Mouse (Mus musculus) ES-E14 (cell line): Measurements from ENCODE around the gene Prkag2. TPM values are rescaled to one million over a fixed set of nuclear protein-coding genes. Genes with fewer than 3 reads are reported as not detected.

Source experiments
- DNase-seq: peaks from one replicate; pipeline ENCODE4 v3.0.0-alpha.2; 2013; ENCODE audit warnings: low read depth, low spot score
- H3K27ac ChIP-seq: 2 replicates; pipeline ENCODE4 v1.5.1; 2012; ENCODE audit warnings: low read depth, mild to moderate bottlenecking, low read length, moderate library complexity, mixed read lengths; ENCODE audit not compliant: poor library complexity, insufficient read depth, severe bottlenecking
- H3K36me3 ChIP-seq: 2 replicates; pipeline ENCODE4 v1.6.1; 2012; ENCODE audit warnings: mild to moderate bottlenecking, low read length, moderate library complexity, mixed read lengths; ENCODE audit not compliant: control insufficient read depth, poor library complexity, insufficient read depth, severe bottlenecking
- H3K4me1 ChIP-seq, 2 experiments: fragments of 150-350 bp in 1 of 2; sonication (generic) in 1 of 2; 2 replicates each; pipeline ENCODE4 v1.6.1; 2012; ENCODE audit warnings: low read length in 2 of 2, mild to moderate bottlenecking in 1 of 2, mixed read lengths in 1 of 2; ENCODE audit not compliant: control insufficient read depth in 2 of 2, insufficient read depth in 2 of 2, poor library complexity in 1 of 2
- H3K4me3 ChIP-seq, 2 experiments: fragments of 150-350 bp in 1 of 2; sonication (generic) in 1 of 2; 2 replicates each; pipeline ENCODE4 v1.5.1; 2012; ENCODE audit warnings: low read length in 2 of 2, low read depth in 1 of 2, mild to moderate bottlenecking in 1 of 2, mixed read lengths in 1 of 2; ENCODE audit not compliant: insufficient read depth in 1 of 2, poor library complexity in 1 of 2, severe bottlenecking in 1 of 2
- H3K9ac ChIP-seq: 2 replicates; pipeline ENCODE4 v1.6.1; 2012; ENCODE audit warnings: low read depth, mild to moderate bottlenecking, low read length, mixed read lengths; ENCODE audit not compliant: poor library complexity, insufficient read depth, severe bottlenecking
- H3K9me3 ChIP-seq: fragments of 150-350 bp; sonication (generic); 2 replicates; pipeline ENCODE4 v1.6.1; 2012; ENCODE audit warnings: low read depth, mild to moderate bottlenecking, low read length; ENCODE audit not compliant: control insufficient read depth, insufficient read depth
- CHD2 ChIP-seq: IDR thresholded peaks from 2 replicates; pipeline ENCODE4 v1.6.1; 2014; ENCODE audit warnings: mild to moderate bottlenecking, low read depth, low read length, inconsistent platforms
- HCFC1 ChIP-seq: IDR thresholded peaks from 2 replicates; pipeline ENCODE4 v1.6.1; 2012; ENCODE audit warnings: low read length, inconsistent platforms, borderline replicate concordance; ENCODE audit not compliant: insufficient read depth
- MAFK ChIP-seq: IDR thresholded peaks from 2 replicates; pipeline ENCODE4 v1.6.1; 2014; ENCODE audit warnings: mild to moderate bottlenecking, low read depth, low read length, inconsistent platforms; ENCODE audit not compliant: insufficient read depth
- ZC3H11A ChIP-seq: IDR thresholded peaks from 2 replicates; pipeline ENCODE4 v1.6.1; 2012; ENCODE audit warnings: low read depth, mild to moderate bottlenecking, inconsistent platforms, low read length, borderline replicate concordance
- ZNF384 ChIP-seq: IDR thresholded peaks from 2 replicates; pipeline ENCODE4 v1.6.1; 2012; ENCODE audit warnings: low read depth, low read length, inconsistent platforms
- in situ Hi-C, 2 experiments: fragments of 600-800 bp; cut with MboI; formaldehyde crosslinking; loops; one replicate each; pipeline ENCODE4 v1.15.1; 2025; ENCODE audit warnings: low sequenced_read_pairs in 2 of 2, inconsistent platforms in 1 of 2; ENCODE audit not compliant: unreplicated experiment in 2 of 2
- total RNA-seq: library from RNA; depleted of rRNA; stranded (reverse); fragments of 300-350 nt; gene quantifications from 2 replicates; pipeline ENCODE4 v1.2.3, GENCODE M21; 2012

Gene Prkag2
- total RNA-seq, 1 experiment, result 10.5 TPM

GRCm38 (mm10) chr5:24919155-24919554 is 181.3 kb downstream of the Prkag2 start:
- Histone ChIP-seq H3K27ac (no peak overlapping the region), H3K4me1 (no peaks in the 10 kb centered on the region; a peak in 1 of 4 replicates), H3K4me3 (no peak overlapping the region), H3K36me3 (no peaks in the 10 kb centered on the region), H3K9me3 (no peaks in the 10 kb centered on the region), H3K9ac (no peak overlapping the region)
- in situ Hi-C loops, result no loop called here
- no peak for DNase-seq
- no peak for TF ChIP-seq MAFK
- TF ChIP-seq ZNF384, result no peak
- TF ChIP-seq HCFC1, result no peak
- no peak for TF ChIP-seq ZC3H11A
- TF ChIP-seq CHD2, result no peak

DNA sequence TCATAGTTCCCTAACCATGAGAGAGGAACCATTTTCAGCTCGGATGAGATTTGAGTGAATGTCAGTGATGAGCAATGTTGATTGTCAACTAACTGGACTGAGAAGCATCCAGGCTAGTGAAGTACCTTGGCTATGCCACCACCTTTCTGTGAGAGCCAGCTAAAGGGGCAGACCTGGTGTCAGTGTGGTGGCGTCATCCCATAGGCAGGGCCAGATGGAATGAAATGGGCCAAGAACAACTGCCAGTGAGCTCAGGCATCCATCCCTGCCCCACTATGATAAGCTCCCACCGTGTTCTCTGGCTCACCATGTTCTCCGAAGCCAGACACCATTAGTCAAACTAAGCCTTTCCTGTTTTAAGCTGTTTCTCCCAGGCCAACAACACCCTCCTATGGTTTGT is 183.9 kb downstream of the Prkag2 start:
- TF ChIP-seq HCFC1 (no peak), ZC3H11A (no peak), ZNF384 (no peak), MAFK (no peak), CHD2 (no peak)
- H3K9ac ChIP-seq, result no peak overlapping the region
- in situ Hi-C loops, result no loop called here
- H3K36me3 ChIP-seq, result no peaks in the 10 kb centered on the region
- no peak for DNase-seq
- no peak overlapping the region for H3K4me3 ChIP-seq
- H3K4me1 ChIP-seq, result no peaks in the 10 kb centered on the region; a peak in 1 of 4 replicates
- H3K27ac ChIP-seq, result no peak overlapping the region
- no peaks in the 10 kb centered on the region for H3K9me3 ChIP-seq

- Histone ChIP-seq H3K27ac (no peak overlapping the region), H3K9ac (no peak overlapping the region), H3K4me3 (no peak overlapping the region), H3K4me1 (peaks cover 0 to under 1% of the 10 kb centered on the region in 2 experiments; a peak in 1 of 4 replicates), H3K9me3 (no peaks in the 10 kb centered on the region), H3K36me3 (no peaks in the 10 kb centered on the region)
- in situ Hi-C loops, result no loop called here
- DNase-seq, result no peak
- TF ChIP-seq HCFC1, result no peak
Observed at GRCm38 (mm10) chr5:24915119-24915518, 185.3 kb downstream of the Prkag2 start.

GRCm38 (mm10) chr5:24913656-24914055 is 186.8 kb downstream of the Prkag2 start:
- in situ Hi-C loops, result no loop called here
- H3K4me3 ChIP-seq, result no peak overlapping the region
- H3K27ac ChIP-seq, result no peak overlapping the region
- TF ChIP-seq ZNF384 (no peak), HCFC1 (no peak), ZC3H11A (no peak), CHD2 (no peak), MAFK (no peak)
- peaks cover 0 to 4% of the 10 kb centered on the region in 2 experiments; a peak in 1 of 4 replicates for H3K4me1 ChIP-seq
- no peaks in the 10 kb centered on the region for H3K9me3 ChIP-seq
- H3K9ac ChIP-seq, result no peak overlapping the region
- no peak for DNase-seq
- H3K36me3 ChIP-seq, result no peaks in the 10 kb centered on the region

- H3K9ac ChIP-seq, result peak overlapping the region; percentile 93
- TF ChIP-seq ZC3H11A (no peak), ZNF384 (peak; percentile 61), CHD2 (no peak), HCFC1 (no peak)
Observed at GRCm38 (mm10) chr5:24908820-24909716, 191.4 kb downstream of the Prkag2 start.

More at GRCm38 (mm10) chr5:24908820-24909716, 191.4 kb downstream of the Prkag2 start:
- in situ Hi-C loops, result no loop called here
- Histone ChIP-seq H3K4me3 (peak overlapping the region; percentile 80 to 89), H3K36me3 (no peaks in the 10 kb centered on the region), H3K9me3 (no peaks in the 10 kb centered on the region), H3K4me1 (peaks cover 0 to 5% of the 10 kb centered on the region in 2 experiments; a peak in 1 of 4 replicates), H3K27ac (peak overlapping the region; percentile 72)
- DNase-seq, result peak; percentile 78
